Mouse (Mus musculus): Measurements from ENCODE around the gene Itga5. TPM values are rescaled to one million over a fixed set of nuclear protein-coding genes. Genes with fewer than 3 reads are reported as not detected.
A peak's percentile ranks its signal among the peaks of the same experiment; 100 is the strongest.
"Not testable (repeated sequence)": the region's sequence is repeated elsewhere in the genome, so short reads cannot be mapped to it uniquely, and the experiment has no call there.

Itga5 gene
- 48.6 TPM for polyA plus RNA-seq (2021)

DNA sequence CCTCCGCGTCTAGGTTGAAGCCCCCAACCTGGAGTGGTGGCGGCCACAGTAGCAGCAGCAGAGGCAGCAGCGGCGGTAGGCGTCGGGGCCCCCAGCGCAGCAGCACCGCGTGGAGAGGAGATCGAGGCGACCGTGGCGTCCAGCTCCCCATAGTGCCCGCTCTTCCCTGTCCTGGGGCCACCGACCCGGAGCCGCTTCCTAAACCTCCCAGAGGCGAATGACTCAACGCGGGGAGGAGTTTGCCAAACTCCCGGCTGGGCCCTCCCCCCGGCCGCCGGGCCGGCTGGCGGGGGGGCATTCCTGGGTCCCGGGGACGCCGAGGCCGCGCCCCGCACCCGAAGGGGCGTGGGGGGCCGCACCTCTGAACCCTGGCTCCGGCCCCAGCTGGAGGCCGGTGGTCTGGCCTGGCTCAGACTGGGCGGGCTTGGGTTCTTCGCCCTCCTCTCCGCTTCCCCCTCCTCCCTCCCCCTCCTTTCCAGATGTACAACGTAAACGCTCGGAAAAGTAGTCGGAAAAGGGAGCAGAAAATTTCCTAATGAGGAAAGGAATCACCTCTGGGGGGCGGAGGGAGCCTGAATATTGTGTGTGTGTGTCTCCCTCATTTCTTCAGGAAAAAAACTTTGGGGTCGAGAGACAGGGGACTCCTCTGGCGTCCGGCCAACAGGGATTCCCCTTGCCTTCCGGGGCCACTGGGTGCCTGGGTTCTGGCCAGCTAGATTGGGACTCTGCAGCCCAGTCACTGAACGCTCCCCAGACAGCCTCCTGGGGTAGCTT, at the start of gene Itga5:
Gene Itga5 (minus strand): TSS at position 388 of the 774 bp plus-strand sequence.
- CTCF ChIA-PET: interaction anchor here (0.7 to 2.0 kb wide), 6 partner anchors 8 to 26 kb away, joined by 3 to 5 read pairs (median 4); no protein-coding TSS in a partner anchor
- POLR2A ChIA-PET: interaction anchor here (1.7 to 2.1 kb wide), 2 partner anchors 12 to 15 kb away, joined by 4 to 7 read pairs; no protein-coding TSS in a partner anchor
- in situ Hi-C loops (cut with MboI; ENCODE audit: low pct_unique_long_range_greater_than_20kb): no loop called here
- no peaks in the 10 kb centered on the region for H3K27me3 ChIP-seq
- no peak for TF ChIP-seq CTCF (IDR thresholded peaks at IDR 0.05)
- no peak for DNase-seq (ENCODE audit: low read depth, low spot score)
- ATAC-seq: peak; percentile 83

DNA sequence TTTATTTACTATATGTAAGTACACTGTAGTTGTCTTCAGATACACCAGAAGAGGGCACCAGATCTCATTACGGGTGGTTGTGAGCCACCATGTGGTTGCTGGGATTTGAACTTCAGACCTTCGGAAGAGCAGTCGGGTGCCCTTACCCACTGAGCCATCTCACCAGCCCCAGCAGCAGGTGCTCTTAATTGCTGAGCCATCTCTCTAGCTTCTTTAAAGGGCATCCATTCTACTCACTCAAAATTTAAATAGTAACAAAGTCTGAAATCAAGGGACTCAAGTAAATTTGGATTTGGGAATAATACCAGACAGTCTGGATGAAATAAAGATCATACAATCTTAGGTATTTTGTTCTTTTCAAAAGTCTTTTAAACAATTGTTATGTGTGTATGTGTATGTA, 39.0 kb upstream of the Itga5 start:
- ATAC-seq; DNase-seq (ENCODE audit: low read depth, low spot score); POLR2A ChIA-PET; in situ Hi-C loops (cut with MboI; ENCODE audit: low pct_unique_long_range_greater_than_20kb); H3K27me3 ChIP-seq: not testable (repeated sequence)
- CTCF ChIA-PET: interaction anchor here (1.1 kb wide), 1 partner anchor 18 kb away, joined by 3 read pairs; no protein-coding TSS in a partner anchor

DNA sequence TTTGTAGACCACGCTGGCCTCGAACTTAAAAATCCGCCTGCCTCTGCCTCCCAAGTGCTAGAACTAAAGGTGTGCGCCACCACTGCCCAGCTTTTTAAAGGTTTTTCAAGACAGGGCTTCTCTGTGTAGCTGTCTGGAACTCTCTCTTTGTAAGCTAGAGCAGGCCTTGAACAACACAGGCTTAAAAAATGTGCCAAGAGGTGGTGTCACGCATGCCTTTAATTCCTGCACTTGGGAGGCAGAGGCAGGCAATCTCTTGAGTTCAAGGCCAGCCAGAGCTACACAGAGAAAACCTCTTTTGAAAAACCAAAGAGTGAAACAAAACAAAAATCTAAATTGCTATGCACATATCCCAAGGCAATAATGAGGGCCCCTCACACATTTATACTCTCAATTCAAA, 34.8 kb upstream of the Itga5 start:
- CTCF ChIA-PET: interaction anchor here (1.4 kb wide), 1 partner anchor 13 kb away, joined by 4 read pairs; no protein-coding TSS in a partner anchor
- in situ Hi-C loops (cut with MboI; ENCODE audit: low pct_unique_long_range_greater_than_20kb): no loop called here
- no peak for TF ChIP-seq CTCF (IDR thresholded peaks at IDR 0.05)
- POLR2A ChIA-PET: interaction anchor here (1.0 kb wide), 1 partner anchor 51 kb away, joined by 3 read pairs; no protein-coding TSS in a partner anchor
- H3K27me3 ChIP-seq: peaks cover 4% of the 10 kb centered on the region
- ATAC-seq (no peak), DNase-seq (ENCODE audit: low read depth, low spot score) (no peak)

GRCm38 (mm10) chr15:103393577-103393976, 27.0 kb upstream of the Itga5 start:
- ATAC-seq (peak; percentile 97), DNase-seq (ENCODE audit: low read depth, low spot score) (peak; percentile 50)
- POLR2A ChIA-PET: interaction anchor here (0.7 kb wide), 1 partner anchor 104 kb away, joined by 3 read pairs; no protein-coding TSS in a partner anchor
- in situ Hi-C loops (cut with MboI; ENCODE audit: low pct_unique_long_range_greater_than_20kb): no loop called here
- no peaks in the 10 kb centered on the region for H3K27me3 ChIP-seq
- TF ChIP-seq CTCF (IDR thresholded peaks at IDR 0.05): peak; percentile 7
- CTCF ChIA-PET: interaction anchor here (0.9 kb wide), 1 partner anchor 22 kb away, joined by 4 read pairs; no protein-coding TSS in a partner anchor

DNA sequence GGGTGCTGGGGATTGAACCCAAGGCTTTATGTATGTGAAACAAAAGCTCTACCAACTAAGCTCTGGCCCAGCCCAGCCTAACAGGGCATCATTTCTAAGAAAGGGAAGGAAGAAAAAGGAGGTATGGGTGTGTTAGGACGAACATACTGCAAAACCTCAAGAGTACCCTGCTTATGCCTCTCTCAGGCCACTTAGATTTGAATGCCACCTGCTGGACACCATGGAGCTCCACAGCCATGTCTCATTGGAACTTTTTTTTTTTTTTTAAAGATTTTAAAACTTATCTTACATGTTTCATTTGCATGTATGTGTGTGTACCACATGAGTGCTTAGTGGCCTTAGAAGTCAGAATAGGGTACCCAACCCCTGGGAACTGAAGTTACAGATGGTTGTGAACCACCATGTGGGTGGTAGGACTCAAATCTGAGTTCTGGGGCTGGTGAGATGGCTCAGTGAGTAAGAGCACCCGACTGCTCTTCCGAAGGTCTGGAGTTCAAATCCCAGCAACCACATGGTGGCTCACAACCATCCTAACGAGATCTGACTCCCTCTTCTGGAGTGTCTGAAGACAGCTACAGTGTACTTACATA, 22.1 kb upstream of the Itga5 start:
- H3K27me3 ChIP-seq: no peaks in the 10 kb centered on the region
- TF ChIP-seq CTCF (IDR thresholded peaks at IDR 0.05): peak; percentile 80
- CTCF ChIA-PET: interaction anchor here (0.9 to 2.7 kb wide), 19 partner anchors 8 to 65 kb away, joined by 3 to 22 read pairs (median 5); partner anchors contain the start of gene Itga5
- in situ Hi-C loops (cut with MboI; ENCODE audit: low pct_unique_long_range_greater_than_20kb): loop anchor here (5.0 kb wide), 1 partner anchor 36 kb away; no protein-coding TSS in a partner anchor
- no peak for DNase-seq (ENCODE audit: low read depth, low spot score)
- POLR2A ChIA-PET: no interaction called here
- ATAC-seq: peak; percentile 56

DNA sequence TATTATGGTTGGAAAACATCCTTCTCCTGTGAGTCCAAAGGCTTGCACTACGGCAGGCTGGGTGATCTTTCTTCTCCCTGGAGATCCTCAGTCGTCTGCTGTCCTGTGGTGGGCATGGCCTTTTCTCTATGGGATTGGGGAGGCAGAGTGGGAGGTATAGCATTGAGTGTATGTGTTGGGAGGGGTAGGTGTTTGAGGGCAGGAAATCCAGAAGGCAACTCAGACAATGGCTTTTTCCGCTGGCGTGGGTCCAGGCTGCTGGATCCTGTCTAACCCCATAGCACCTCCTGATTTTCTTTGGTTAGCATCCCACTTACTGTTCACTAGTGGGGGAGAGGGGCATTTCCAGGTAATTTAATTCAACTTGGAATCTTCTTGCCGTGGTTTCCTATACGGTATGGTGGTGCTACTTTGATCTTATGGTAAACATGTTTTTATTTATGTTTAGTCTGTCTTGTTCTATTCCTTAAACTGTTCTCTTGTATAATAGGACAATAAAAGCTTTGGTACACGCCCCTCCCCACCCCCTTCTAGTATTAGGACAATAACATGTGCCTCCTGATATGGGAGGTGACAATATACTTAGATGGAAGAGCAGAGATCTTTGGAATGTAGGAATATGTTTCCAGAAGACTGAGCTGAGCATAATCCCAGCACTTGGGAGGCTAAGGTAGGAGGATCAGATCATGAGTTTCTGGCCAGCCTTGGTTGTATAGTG, 17.4 kb upstream of the Itga5 start:
- in situ Hi-C loops (cut with MboI; ENCODE audit: low pct_unique_long_range_greater_than_20kb): loop anchor here (5.0 kb wide), 1 partner anchor 93 kb away; no protein-coding TSS in a partner anchor
- DNase-seq (ENCODE audit: low read depth, low spot score) (no peak), ATAC-seq (no peak)
- no peak for TF ChIP-seq CTCF (IDR thresholded peaks at IDR 0.05)
- CTCF ChIA-PET: interaction anchor here (0.8 to 1.6 kb wide), 4 partner anchors 27 to 59 kb away, joined by 3 to 5 read pairs (median 4); no protein-coding TSS in a partner anchor
- POLR2A ChIA-PET: no interaction called here
- no peaks in the 10 kb centered on the region for H3K27me3 ChIP-seq

GRCm38 (mm10) chr15:103382795-103383406, 16.3 kb upstream of the Itga5 start:
- in situ Hi-C loops (cut with MboI; ENCODE audit: low pct_unique_long_range_greater_than_20kb): loop anchor here (5.0 kb wide), 1 partner anchor 94 kb away; no protein-coding TSS in a partner anchor
- DNase-seq (ENCODE audit: low read depth, low spot score) (no peak), ATAC-seq (no peak)
- CTCF ChIA-PET: interaction anchor here (0.8 to 1.6 kb wide), 5 partner anchors 26 to 58 kb away, joined by 3 to 5 read pairs (median 4); no protein-coding TSS in a partner anchor
- H3K27me3 ChIP-seq: no peaks in the 10 kb centered on the region
- no peak for TF ChIP-seq CTCF (IDR thresholded peaks at IDR 0.05)
- POLR2A ChIA-PET: interaction anchor here (0.6 kb wide), 1 partner anchor 122 kb away, joined by 3 read pairs; no protein-coding TSS in a partner anchor

- ChIA-PET POLR2A (interaction anchor here (0.6 kb wide), 1 partner anchor 121 kb away, joined by 3 read pairs; no protein-coding TSS in a partner anchor), CTCF (interaction anchor here (1.0 to 2.2 kb wide), 5 partner anchors 18 to 58 kb away, joined by 3 to 6 read pairs (median 4); no protein-coding TSS in a partner anchor)
- DNase-seq (ENCODE audit: low read depth, low spot score) (no peak), ATAC-seq (no peak)
- in situ Hi-C loops (cut with MboI; ENCODE audit: low pct_unique_long_range_greater_than_20kb): loop anchor here (5.0 kb wide), 1 partner anchor 95 kb away; no protein-coding TSS in a partner anchor
- TF ChIP-seq CTCF (IDR thresholded peaks at IDR 0.05): no peak
- no peaks in the 10 kb centered on the region for H3K27me3 ChIP-seq
These were observed 15.5 kb upstream of the Itga5 start for GRCm38 (mm10) chr15:103382075-103382474.

DNA sequence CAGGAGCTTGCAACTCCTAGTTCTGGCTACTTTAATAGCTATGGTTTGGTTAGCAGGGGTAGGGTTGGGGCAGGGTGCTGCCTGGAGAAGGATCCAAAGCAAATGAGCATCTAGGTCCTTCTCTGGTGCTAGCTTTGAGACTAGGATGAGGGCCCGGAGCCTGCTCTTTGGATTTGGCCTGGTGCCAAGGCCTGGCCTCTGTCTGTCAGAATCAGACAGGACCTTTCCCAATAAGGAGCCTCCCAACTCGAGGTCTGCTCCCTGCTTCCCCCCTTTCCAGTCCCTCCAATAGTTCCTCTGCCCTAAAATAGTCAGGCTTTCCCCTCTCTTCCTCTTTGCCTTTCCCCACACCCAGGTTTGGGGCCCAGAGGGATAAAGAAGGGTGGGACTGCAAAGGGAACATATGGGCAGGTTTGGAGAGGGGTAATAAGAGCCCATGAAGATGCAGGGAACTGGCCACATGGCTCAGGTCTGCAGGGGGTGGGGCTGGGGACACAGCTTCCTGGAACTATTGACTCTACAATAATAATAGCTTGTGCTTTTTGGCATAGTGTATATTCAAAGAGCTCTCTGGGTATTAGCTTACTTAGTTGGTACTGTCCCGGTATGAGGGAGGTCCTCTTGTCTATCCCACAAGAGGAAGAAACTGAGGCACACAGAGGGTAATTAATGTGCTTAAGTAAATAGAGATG, 12.2 kb upstream of the Itga5 start:
- TF ChIP-seq CTCF (IDR thresholded peaks at IDR 0.05): no peak
- DNase-seq (ENCODE audit: low read depth, low spot score): no peak
- no peak for ATAC-seq
- ChIA-PET POLR2A (interaction anchor here (2.3 kb wide), 1 partner anchor 12 kb away, joined by 7 read pairs; the partner anchor contains the start of gene Itga5), CTCF (interaction anchor here (0.7 kb wide), 1 partner anchor 9 kb away, joined by 5 read pairs; no protein-coding TSS in a partner anchor)
- in situ Hi-C loops (cut with MboI; ENCODE audit: low pct_unique_long_range_greater_than_20kb): no loop called here
- no peaks in the 10 kb centered on the region for H3K27me3 ChIP-seq

Measured in Patski (cell line).